Mouse (Mus musculus): ENCODE data around the gene Rab6a. TPM values are rescaled to one million over a fixed set of nuclear protein-coding genes. Genes with fewer than 3 reads are reported as not detected.
A peak's percentile ranks its signal among the peaks of the same experiment; 100 is the strongest.

The Rab6a gene
- polyA plus RNA-seq, 1 experiment from 2014 or later, result 122 TPM

GRCm38 (mm10) chr7:100653480-100654266 is 46.5 kb downstream of the Rab6a start:
- Histone ChIP-seq H3K9ac (ENCODE audit: low read depth, low read length) (no peak overlapping the region), H3K27me3 (replicated peaks; ENCODE audit: control insufficient read depth, insufficient read depth, low read length) (no peaks in the 10 kb centered on the region), H3K4me2 (replicated peaks; ENCODE audit: low read depth) (no peak overlapping the region), H3K27ac (ENCODE audit: low read depth, low read length) (no peak overlapping the region), H3K36me3 (ENCODE audit: control insufficient read depth, insufficient read depth) (peaks cover 3% of the 10 kb centered on the region; the same call in 1 of the 2 replicates), H3K4me1 (replicated peaks; ENCODE audit: control insufficient read depth, insufficient read depth, low read length) (0 out of 2 replicates have a peak, but pooled peaks cover 3% of the 10 kb centered on the region), H3K4me3 (ENCODE audit: low read depth, low read length) (no peak overlapping the region), H3K9me3 (ENCODE audit: control insufficient read depth) (no peaks in the 10 kb centered on the region)
- no peak for TF ChIP-seq CTCF (IDR thresholded peaks at IDR 0.05; ENCODE audit: low read depth)
- ATAC-seq, result no peak
- 83% methylated on average over 9 of the region's 9 CpGs for WGBS

GRCm38 (mm10) chr7:100654441-100654840 is 47.2 kb downstream of the Rab6a start:
- Histone ChIP-seq H3K9ac (ENCODE audit: low read depth, low read length) (no peak overlapping the region), H3K27me3 (replicated peaks; ENCODE audit: control insufficient read depth, insufficient read depth, low read length) (no peaks in the 10 kb centered on the region), H3K4me3 (ENCODE audit: low read depth, low read length) (no peak overlapping the region), H3K4me1 (replicated peaks; ENCODE audit: control insufficient read depth, insufficient read depth, low read length) (0 out of 2 replicates have a peak, but pooled peaks cover 3% of the 10 kb centered on the region), H3K27ac (ENCODE audit: low read depth, low read length) (no peak overlapping the region), H3K9me3 (ENCODE audit: control insufficient read depth) (no peaks in the 10 kb centered on the region), H3K36me3 (ENCODE audit: control insufficient read depth, insufficient read depth) (peaks cover 3% of the 10 kb centered on the region; the same call in 1 of the 2 replicates), H3K4me2 (replicated peaks; ENCODE audit: low read depth) (no peak overlapping the region)
- WGBS, result 90% methylated on average over 8 of the region's 8 CpGs
- no peak for ATAC-seq
- TF ChIP-seq CTCF (IDR thresholded peaks at IDR 0.05; ENCODE audit: low read depth), result no peak

GRCm38 (mm10) chr7:100656739-100657138 is 49.5 kb downstream of the Rab6a start:
- H3K4me1 ChIP-seq (replicated peaks; ENCODE audit: control insufficient read depth, insufficient read depth, low read length), result 0 out of 2 replicates have a peak, but pooled peaks cover 3% of the 10 kb centered on the region
- no peak for TF ChIP-seq CTCF (IDR thresholded peaks at IDR 0.05; ENCODE audit: low read depth)
- no peak overlapping the region for H3K9ac ChIP-seq (ENCODE audit: low read depth, low read length)
- WGBS, result 44% methylated on average over 5 of the region's 5 CpGs
- ATAC-seq, result no peak
- no peaks in the 10 kb centered on the region for H3K9me3 ChIP-seq (ENCODE audit: control insufficient read depth)
- no peak overlapping the region for H3K4me3 ChIP-seq (ENCODE audit: low read depth, low read length)
- no peak overlapping the region for H3K27ac ChIP-seq (ENCODE audit: low read depth, low read length)
- no peaks in the 10 kb centered on the region for H3K36me3 ChIP-seq (ENCODE audit: control insufficient read depth, insufficient read depth)
- H3K27me3 ChIP-seq (replicated peaks; ENCODE audit: control insufficient read depth, insufficient read depth, low read length), result no peaks in the 10 kb centered on the region
- H3K4me2 ChIP-seq (replicated peaks; ENCODE audit: low read depth), result no peak overlapping the region; the same call in 1 of the 2 replicates

DNA sequence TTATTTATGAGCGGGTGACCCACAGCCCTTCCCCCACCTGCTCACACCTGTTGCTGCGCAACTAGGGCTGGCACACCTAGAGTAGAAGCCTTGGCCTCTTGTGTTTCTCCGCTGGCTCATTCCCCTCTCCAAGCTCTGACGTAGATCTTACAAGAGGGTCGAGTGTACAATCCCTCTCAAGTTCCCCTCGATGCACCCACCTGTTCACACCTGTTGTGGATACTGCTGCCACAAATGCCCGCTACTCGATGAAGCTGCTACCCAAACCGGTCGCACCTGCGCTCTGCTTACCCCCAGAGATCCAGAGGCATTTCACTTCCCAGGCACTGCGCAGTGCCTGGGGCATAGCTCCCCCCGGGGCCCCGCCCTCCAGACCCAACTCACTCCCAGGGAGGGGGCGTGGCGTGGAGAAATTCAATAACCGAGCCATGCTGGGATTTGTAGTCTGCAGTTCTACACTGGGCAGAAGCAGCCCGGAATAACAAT is 50.9 kb downstream of the Rab6a start:
- TF ChIP-seq CTCF (IDR thresholded peaks at IDR 0.05; ENCODE audit: low read depth), result no peak
- Histone ChIP-seq H3K4me1 (replicated peaks; ENCODE audit: control insufficient read depth, insufficient read depth, low read length) (0 out of 2 replicates have a peak, but pooled peaks cover 3% of the 10 kb centered on the region), H3K9me3 (ENCODE audit: control insufficient read depth) (no peaks in the 10 kb centered on the region), H3K4me3 (ENCODE audit: low read depth, low read length) (peak overlapping the region; percentile 8), H3K27me3 (replicated peaks; ENCODE audit: control insufficient read depth, insufficient read depth, low read length) (no peaks in the 10 kb centered on the region), H3K9ac (ENCODE audit: low read depth, low read length) (no peak overlapping the region), H3K36me3 (ENCODE audit: control insufficient read depth, insufficient read depth) (no peaks in the 10 kb centered on the region), H3K4me2 (replicated peaks; ENCODE audit: low read depth) (peak overlapping the region; percentile 56), H3K27ac (ENCODE audit: low read depth, low read length) (no peak overlapping the region)
- WGBS, result 25% methylated on average over 18 of the region's 18 CpGs
- peak; percentile 69 for ATAC-seq

GRCm38 (mm10) chr7:100661264-100661663 is 54.1 kb downstream of the Rab6a start:
- no peak for ATAC-seq
- Histone ChIP-seq H3K9me3 (ENCODE audit: control insufficient read depth) (no peaks in the 10 kb centered on the region), H3K27me3 (replicated peaks; ENCODE audit: control insufficient read depth, insufficient read depth, low read length) (no peaks in the 10 kb centered on the region), H3K27ac (ENCODE audit: low read depth, low read length) (no peak overlapping the region), H3K36me3 (ENCODE audit: control insufficient read depth, insufficient read depth) (no peaks in the 10 kb centered on the region), H3K4me1 (replicated peaks; ENCODE audit: control insufficient read depth, insufficient read depth, low read length) (0 out of 2 replicates have a peak, but pooled peaks cover 3% of the 10 kb centered on the region), H3K4me2 (replicated peaks; ENCODE audit: low read depth) (no peak overlapping the region), H3K4me3 (ENCODE audit: low read depth, low read length) (no peak overlapping the region), H3K9ac (ENCODE audit: low read depth, low read length) (no peak overlapping the region)
- 85% methylated on average over 7 of the region's 7 CpGs for WGBS
- TF ChIP-seq CTCF (IDR thresholded peaks at IDR 0.05; ENCODE audit: low read depth), result no peak

GRCm38 (mm10) chr7:100662231-100662630 is 55.0 kb downstream of the Rab6a start, which contains the start of gene Plekhb1:
Plekhb1 (minus strand) TSS chr7:100662414.
- TF ChIP-seq CTCF (IDR thresholded peaks at IDR 0.05; ENCODE audit: low read depth), result no peak
- Histone ChIP-seq H3K4me1 (replicated peaks; ENCODE audit: control insufficient read depth, insufficient read depth, low read length) (0 out of 2 replicates have a peak, but pooled peaks cover 3% of the 10 kb centered on the region), H3K27me3 (replicated peaks; ENCODE audit: control insufficient read depth, insufficient read depth, low read length) (no peaks in the 10 kb centered on the region), H3K4me3 (ENCODE audit: low read depth, low read length) (no peak within 1 kb of the TSS), H3K9ac (ENCODE audit: low read depth, low read length) (no peak within 1 kb of the TSS), H3K9me3 (ENCODE audit: control insufficient read depth) (no peaks in the 10 kb centered on the region), H3K27ac (ENCODE audit: low read depth, low read length) (no peak within 1 kb of the TSS; the same call in 1 of the 2 replicates), H3K4me2 (replicated peaks; ENCODE audit: low read depth) (peak within 1 kb of the TSS; percentile 32; the same call in 1 of the 2 replicates), H3K36me3 (ENCODE audit: control insufficient read depth, insufficient read depth) (no peaks in the 10 kb centered on the region)
- no peak for ATAC-seq
- 75% methylated on average over 8 of the region's 8 CpGs for WGBS

All from intestine, postnatal 0 days (tissue).